Mouse (Mus musculus) urinary bladder, adult 18-20 months (tissue): ENCODE measurements around the gene Cmtm6.

Experiments
- DNase-seq, 2 experiments: peaks; one replicate each; pipeline ENCODE4 v3.0.0; 2022; ENCODE audit warnings: low spot score in 2 of 2, mixed read lengths in 2 of 2

The Cmtm6 gene

DNA sequence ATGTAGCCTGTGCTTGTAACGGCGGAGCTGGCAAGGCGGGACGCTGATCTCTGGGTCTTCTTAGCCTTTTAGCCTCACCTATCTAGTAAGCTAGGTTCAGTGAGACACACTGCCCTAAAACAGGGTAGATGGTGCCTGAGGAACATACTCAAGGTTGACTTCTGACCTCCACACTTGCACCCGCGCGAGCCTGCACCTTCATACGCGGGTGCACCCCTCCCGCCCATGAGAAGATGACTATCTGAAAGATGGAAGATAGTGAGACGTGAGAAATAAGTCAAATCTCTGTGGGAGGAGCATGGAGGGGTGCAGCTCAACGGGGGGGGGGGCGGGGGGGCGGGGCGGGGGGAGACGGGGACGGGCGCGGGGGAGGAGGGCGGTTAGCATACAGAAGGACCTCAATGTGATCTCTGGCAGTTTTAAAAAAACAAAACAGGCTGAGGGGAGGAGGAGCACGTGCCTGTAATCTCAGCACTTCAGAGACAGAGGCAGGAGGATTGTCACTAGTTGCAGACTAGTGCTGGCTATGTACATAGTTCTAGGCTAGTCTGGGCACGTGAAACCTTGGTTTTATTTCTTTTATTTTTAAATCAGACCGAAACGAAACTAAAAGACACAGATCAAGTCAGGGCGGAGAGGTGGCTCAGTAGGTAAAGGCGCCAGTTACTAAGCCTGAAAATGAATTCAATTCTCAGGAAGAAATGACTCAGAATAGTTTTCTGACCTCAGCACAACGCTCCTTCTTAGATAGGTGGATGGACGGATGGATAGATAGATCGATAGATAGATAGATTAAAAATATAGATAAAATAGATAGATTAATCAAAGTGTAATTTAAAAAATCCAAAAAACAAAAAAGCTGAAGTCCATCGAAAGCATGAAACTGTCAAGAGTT lies 758 bp upstream of the Cmtm6 start:
- DNase-seq = no peak

DNA sequence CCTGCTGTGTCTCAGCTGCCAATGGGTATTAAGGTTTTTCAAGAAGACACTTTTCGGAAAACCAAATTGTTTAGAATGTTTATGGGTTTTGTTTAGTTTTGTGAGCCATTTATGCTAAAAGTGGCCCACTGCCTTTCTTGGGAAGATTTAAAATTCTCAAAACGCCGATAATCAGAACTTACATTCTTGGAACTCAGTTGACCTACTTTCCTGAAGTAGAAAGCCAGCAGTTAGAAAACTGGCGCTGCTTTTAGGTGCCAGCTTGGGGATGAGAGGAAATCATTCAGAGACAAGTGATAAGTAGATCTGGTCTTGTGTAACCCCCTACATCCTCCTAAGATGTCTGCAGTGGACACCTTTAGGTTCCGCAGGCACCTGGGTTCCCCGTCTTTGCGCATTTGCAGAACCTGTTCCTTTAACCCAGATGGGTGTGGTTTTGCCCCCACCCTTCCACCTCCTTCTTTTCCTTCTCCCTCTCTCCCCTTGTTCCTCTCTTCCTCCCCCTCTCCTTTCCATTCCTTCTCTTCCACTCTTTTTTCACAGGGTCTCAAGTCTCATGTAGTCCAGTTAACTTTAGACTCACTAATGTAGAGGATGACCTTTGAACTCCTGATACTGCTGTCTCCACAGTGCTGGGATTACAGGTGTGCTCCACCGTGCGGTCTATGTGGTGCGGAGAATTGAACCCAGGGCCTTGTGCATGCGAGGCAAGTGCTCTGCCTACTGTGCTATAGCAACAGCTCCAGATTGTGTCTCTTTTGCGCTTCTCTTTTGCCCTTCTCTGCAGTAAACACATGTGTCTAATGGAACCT lies 1.2 kb downstream of the Cmtm6 start:
- no peak for DNase-seq

- no peak for DNase-seq
Measured at GRCm38 (mm10) chr9:114733238-114733637, 2.3 kb downstream of the Cmtm6 start.

DNA sequence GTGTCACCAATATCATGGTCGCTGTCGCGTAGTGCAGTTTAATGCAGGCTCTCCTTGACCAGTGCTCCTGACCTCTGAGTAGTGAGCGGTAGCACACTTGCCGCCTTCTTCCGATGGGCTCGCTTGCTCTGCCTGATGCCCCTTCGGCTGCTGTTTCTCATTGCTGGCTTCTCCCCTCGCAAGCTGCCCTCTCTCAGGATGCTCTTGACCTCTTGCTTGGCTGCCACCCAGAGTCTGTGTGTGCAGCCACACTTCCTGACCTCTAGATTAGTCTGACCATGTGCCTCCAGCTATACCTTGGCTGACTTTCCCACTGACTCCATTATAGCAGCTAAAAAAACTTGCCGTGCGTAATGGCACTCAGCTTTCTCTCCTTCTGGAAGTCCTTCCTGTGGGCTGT lies 5.5 kb downstream of the Cmtm6 start:
- DNase-seq = no peak

- no peak for DNase-seq
Measured at GRCm38 (mm10) chr9:114740336-114740735, 9.4 kb downstream of the Cmtm6 start.

DNA sequence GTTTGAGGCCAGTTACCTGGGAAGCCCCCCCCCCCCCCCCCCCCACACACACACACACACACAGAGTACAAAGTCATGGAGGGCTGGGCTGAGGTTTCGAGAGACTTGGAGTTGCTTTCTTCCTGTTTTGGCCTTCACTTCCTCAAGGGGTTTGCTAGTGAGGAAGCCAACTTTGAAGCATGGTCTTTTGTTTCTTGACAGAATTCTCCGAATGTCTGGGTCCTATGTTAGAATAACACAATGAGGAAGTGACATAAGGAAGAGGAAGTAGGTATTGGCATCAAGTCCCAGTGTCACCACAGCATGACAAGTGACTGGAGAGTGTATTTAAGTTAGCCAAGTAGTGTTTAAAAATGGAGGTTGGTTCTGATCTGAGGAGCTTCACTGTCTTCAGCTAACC lies 11.8 kb downstream of the Cmtm6 start:
- DNase-seq = no peak

GRCm38 (mm10) chr9:114745163-114745562 lies 14.2 kb downstream of the Cmtm6 start:
- no peak for DNase-seq

GRCm38 (mm10) chr9:114745654-114746053 lies 14.7 kb downstream of the Cmtm6 start:
- DNase-seq = no peak

- DNase-seq = no peak
Measured at GRCm38 (mm10) chr9:114747012-114747411, 16.1 kb downstream of the Cmtm6 start.

DNA sequence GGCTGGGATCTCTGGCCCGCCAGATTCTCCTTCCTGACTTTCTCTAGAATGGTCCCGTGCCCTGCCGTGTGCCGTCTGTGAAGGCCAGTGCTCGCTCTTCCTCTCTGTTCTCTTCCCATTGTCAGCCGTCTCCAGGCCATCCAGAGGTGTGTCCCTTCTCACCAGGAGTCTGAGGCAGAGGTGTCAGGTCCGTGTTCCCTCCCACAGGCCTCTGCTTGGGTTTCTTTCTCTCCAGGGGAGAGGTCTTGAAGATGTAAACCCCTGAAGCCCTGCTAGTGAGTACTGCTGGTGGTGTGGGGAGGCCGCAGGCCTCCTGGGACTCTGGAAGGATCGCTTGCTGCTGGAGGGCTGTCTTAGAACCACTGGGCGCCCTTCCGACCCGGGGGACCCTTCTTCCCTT lies 16.6 kb downstream of the Cmtm6 start:
- no peak for DNase-seq

DNA sequence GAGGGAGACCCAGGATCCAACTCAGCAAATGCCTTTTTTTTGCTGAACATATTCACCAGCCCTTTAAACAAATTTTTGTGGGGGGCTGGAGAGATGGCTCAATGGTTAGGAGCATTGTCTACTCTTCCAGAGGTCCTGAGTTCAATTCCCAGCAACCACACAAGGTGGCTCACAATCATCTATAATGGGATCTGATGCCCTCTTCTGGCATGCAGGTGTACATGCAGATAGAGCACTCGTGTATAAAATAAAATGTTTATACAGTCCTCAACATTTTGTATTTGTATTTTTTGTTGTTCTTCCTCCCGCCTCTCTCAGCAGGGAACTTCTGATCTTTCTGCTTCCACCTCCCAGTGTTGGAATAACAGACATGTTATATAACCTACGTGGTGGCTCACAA lies 20.7 kb downstream of the Cmtm6 start:
- DNase-seq = no peak

DNA sequence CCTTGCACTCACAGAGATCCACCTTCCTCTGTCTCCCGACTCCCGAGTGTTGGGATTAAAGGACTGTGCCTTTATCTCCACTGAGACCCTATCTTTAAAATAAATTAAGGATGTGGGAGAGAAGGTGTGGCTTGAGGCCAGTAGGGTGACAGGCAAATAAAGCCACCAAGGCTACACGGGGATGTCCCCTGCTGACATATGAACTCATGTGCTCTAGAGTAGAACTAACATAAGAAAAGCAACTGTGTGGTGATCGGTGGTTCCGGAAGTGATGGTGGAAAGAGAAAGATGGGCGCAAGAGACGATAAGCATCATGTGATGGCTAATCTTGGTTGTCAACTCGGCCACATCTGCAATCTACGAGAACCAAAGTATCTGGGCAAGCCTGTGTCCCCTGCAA lies 21.4 kb downstream of the Cmtm6 start:
- no peak for DNase-seq

DNA sequence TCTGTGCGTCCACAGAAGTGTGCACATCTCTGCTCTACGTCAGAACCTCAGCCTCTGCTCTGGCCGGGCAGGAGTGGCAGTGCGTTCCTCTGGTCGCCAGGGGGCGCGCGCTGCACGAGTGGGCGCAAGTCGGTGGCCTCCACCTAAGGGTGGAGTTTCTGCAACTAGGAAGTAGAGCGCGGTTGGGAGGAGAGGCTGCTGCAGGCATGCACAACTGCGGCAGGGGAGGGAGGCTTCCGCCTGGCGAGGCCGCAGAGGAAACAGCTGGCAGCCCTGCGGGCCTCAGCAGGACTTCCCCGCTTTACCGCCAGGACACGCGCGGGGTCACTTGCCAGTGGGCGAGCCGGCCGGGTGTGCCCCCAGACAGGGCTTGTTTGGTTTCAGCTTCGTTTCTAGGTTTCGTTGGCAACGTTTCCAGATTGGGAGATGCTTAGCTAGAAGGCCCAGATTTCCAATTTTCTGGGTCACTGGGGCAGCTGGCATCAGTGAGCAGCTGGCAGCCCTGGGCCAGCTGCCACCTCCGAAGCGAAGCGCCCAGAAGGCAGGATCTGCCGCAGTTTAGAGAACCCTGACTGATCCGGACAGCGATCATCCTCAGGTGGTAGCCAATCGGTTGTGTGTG lies 22.1 kb downstream of the Cmtm6 start:
- peak; percentile 90 to 93 for DNase-seq

DNA sequence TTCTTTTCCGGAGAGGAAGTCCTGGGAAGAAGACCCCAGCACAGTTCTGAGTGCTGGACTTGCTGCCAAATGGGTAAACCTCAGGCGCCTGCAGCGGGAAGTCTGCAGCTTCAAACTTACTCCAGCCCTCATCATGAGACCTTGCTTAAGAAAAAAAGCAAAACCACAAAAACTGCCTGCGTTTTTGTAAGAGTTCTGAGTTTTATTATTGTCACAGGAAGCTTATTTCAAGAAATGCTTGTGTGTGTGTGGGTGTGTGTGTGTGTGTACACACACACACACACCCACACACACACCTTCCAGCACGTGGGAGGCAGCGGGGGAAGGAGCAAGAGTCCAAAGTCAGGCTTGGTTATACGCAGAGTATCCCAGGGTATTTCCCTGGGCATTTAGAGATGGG lies 27.4 kb downstream of the Cmtm6 start:
- no peak for DNase-seq

- DNase-seq = no peak
Measured at GRCm38 (mm10) chr9:114758801-114759200, 27.9 kb downstream of the Cmtm6 start.

DNA sequence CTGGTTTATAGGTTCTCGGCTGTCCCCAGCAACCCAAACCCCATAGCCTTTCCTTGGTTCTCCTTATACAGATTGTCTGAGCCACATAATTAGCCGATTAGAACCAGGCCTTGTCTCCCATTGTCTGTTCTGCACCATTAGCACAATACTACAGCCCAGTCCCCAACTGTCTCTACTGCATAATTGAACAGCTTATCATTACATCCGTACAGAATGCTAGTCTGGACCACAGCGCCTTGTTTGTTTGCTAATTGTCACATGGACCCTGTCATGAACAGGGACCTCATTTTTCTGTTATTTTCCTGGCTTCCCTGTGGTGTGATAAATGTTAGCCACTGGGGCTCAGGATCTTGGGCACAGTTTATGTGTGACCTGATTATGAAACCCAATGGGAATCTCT lies 29.0 kb downstream of the Cmtm6 start:
- DNase-seq = no peak

- no peak for DNase-seq
Measured at GRCm38 (mm10) chr9:114760353-114760752, 29.4 kb downstream of the Cmtm6 start.

GRCm38 (mm10) chr9:114761848-114762247 lies 30.9 kb downstream of the Cmtm6 start:
- DNase-seq = no peak

DNA sequence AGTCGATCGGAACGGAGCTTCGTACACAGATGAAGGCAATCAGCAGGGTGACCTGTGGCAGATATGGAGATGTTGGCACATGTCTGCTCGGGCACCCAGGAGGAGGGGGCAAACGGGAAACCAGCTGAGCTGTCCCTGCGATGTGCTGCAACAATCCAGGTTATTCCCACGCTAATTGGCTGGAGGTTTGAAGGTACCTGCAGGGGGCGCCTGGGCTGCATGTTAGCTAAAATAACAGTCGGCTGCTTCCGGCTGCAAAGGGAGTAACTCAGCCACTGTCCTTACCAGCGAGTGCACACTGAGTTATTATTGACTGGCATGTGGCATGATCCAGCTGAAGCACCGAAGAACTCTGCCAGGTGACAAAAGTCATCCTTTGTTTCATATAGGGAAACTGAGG lies 32.4 kb downstream of the Cmtm6 start:
- no peak for DNase-seq

- no peak for DNase-seq
Measured at GRCm38 (mm10) chr9:114767030-114767429, 36.1 kb downstream of the Cmtm6 start.

DNA sequence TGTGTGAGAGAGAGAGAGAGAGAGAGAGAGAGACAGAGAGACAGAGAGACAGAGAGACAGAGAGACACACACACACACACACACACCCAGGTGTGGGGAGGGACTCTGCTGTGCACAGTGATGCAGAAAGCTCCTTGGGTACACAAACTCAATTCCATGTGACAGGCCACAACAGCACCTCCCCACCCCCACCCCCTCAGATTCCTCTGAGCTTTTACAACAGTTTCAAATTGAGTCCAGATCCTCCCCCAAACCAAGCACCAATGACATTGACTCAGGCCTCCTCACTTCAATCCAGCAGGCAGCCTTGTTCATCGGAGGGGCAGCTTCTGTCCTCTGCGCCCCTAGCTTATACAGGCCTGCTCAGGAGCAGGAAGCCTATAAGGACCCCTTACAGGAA lies 36.6 kb downstream of the Cmtm6 start:
- DNase-seq = no peak

GRCm38 (mm10) chr9:114768066-114768465 lies 37.1 kb downstream of the Cmtm6 start:
- DNase-seq = no peak

GRCm38 (mm10) chr9:114770224-114770623 lies 39.3 kb downstream of the Cmtm6 start:
- no peak for DNase-seq
